Mouse (Mus musculus) kidney, postnatal 0 days (tissue): ENCODE results near the gene Mb. TPM values are rescaled to one million over a fixed set of nuclear protein-coding genes. Genes with fewer than 3 reads are reported as not detected.

Source experiments
- ATAC-seq: fragments of 200-750 bp; cut with Nextera tagmentation; replicated peaks from 2 replicates; pipeline ENCODE4 v1.8.0; 2017; ENCODE audit warnings: low read depth, moderate number of reproducible peaks, moderate TSS enrichment, moderate library complexity; ENCODE audit not compliant: low FRiP score
- DNase-seq: peaks from one replicate; pipeline ENCODE4 v3.0.0-alpha.2; 2016; ENCODE audit warnings: low spot score
- H3K27ac ChIP-seq: fragments of 300-500 bp; sonication (generic); 2 replicates; pipeline ENCODE4 v1.5.1; 2014; ENCODE audit warnings: mild to moderate bottlenecking
- H3K27me3 ChIP-seq: fragments of 300-500 bp; sonication (generic); 2 replicates; pipeline ENCODE4 v1.6.1; 2014; ENCODE audit warnings: low read length, mixed read lengths; ENCODE audit not compliant: insufficient read depth
- H3K36me3 ChIP-seq: fragments of 300-500 bp; sonication (generic); 2 replicates; pipeline ENCODE4 v1.6.1; 2014; ENCODE audit warnings: low read length, mixed read lengths; ENCODE audit not compliant: insufficient read depth
- H3K4me1 ChIP-seq: fragments of 300-500 bp; sonication (generic); replicated peaks from 2 replicates; pipeline ENCODE4 v1.6.1; 2014; ENCODE audit warnings: antibody characterized with exemption, low read length, mixed read lengths; ENCODE audit not compliant: insufficient read depth
- H3K4me2 ChIP-seq: fragments of 300-500 bp; sonication (generic); 2 replicates; pipeline ENCODE4 v1.6.1; 2014; ENCODE audit warnings: mild to moderate bottlenecking, low read length, moderate library complexity, mixed read lengths
- H3K4me3 ChIP-seq: fragments of 300-500 bp; sonication (generic); replicated peaks from 2 replicates; pipeline ENCODE4 v1.5.1; 2014; ENCODE audit warnings: low read depth, low read length
- H3K9ac ChIP-seq: fragments of 300-500 bp; sonication (generic); 2 replicates; pipeline ENCODE4 v1.6.1; 2014; ENCODE audit warnings: low read depth, low read length
- H3K9me3 ChIP-seq: fragments of 300-500 bp; sonication (generic); replicated peaks from 2 replicates; pipeline ENCODE4 v1.6.1; 2016; ENCODE audit warnings: low read length, inconsistent platforms, mixed read lengths
- CTCF ChIP-seq: IDR thresholded peaks from 2 replicates; pipeline ENCODE4 v1.5.1; 2016; ENCODE audit warnings: antibody characterized with exemption, low read depth, mild to moderate bottlenecking, moderate library complexity
- WGBS: fragments of 180-500 bp; shearing (Covaris S2); extraction: QIAGEN DNeasy Blood & Tissue Kit; methylation state at CpG from one replicate; pipeline ENCODE4 v1.1.7; 2014; 5-methylcytosine and 5-hydroxymethylcytosine counted together
- polyA plus RNA-seq: library from polyadenylated mRNA; unstranded; fragments of >200 nt; fragmentation: Nextera tagmentation; extraction: Ambion mirVana; gene quantifications from 2 replicates; pipeline ENCODE4 v1.2.1, GENCODE M21; 2015

Gene Mb
- polyA plus RNA-seq, 1 experiment from 2014 or later, result 0.76 TPM

DNA sequence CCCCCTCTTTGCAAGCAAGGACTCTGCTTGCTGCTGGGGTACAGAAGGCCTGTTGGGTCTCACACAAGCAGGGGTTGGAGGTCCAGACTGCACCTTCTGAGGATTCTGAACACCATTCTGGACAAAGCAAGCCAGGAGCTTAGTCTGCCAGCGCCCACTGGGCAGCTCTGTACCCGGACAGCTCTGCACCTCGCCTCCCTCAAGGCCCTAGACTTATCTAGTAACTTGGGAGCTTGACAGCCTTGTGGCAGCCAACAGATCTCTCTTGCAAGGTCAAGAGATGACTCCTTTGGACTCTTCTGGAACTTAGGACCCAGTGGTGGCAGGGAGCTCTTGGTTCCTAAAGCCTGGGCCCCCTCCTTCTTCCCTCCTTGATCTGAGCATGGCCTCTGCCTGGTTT lies 23.4 kb downstream of the Mb start:
- ATAC-seq, result no peak
- Histone ChIP-seq H3K9ac (no peak overlapping the region), H3K27ac (no peak overlapping the region), H3K4me1 (no peaks in the 10 kb centered on the region), H3K9me3 (no peaks in the 10 kb centered on the region), H3K27me3 (no peaks in the 10 kb centered on the region), H3K36me3 (no peaks in the 10 kb centered on the region), H3K4me3 (no peak overlapping the region), H3K4me2 (no peak overlapping the region)
- DNase-seq, result no peak
- WGBS, result 96% methylated on average over 3 of the region's 3 CpGs
- no peak for TF ChIP-seq CTCF

- no peak for ATAC-seq
- no peak for DNase-seq
- TF ChIP-seq CTCF, result no peak
- Histone ChIP-seq H3K27me3 (no peaks in the 10 kb centered on the region), H3K9me3 (no peaks in the 10 kb centered on the region), H3K4me3 (no peak overlapping the region), H3K9ac (no peak overlapping the region), H3K4me1 (no peaks in the 10 kb centered on the region), H3K4me2 (no peak overlapping the region), H3K36me3 (no peaks in the 10 kb centered on the region), H3K27ac (no peak overlapping the region)
- 80% methylated on average over 5 of the region's 5 CpGs for WGBS
Observed at GRCm38 (mm10) chr15:77025884-77026583, 24.4 kb downstream of the Mb start.

- H3K27me3 ChIP-seq, result no peaks in the 10 kb centered on the region
Observed at GRCm38 (mm10) chr15:77022401-77022957, 28.0 kb downstream of the Mb start.

DNA sequence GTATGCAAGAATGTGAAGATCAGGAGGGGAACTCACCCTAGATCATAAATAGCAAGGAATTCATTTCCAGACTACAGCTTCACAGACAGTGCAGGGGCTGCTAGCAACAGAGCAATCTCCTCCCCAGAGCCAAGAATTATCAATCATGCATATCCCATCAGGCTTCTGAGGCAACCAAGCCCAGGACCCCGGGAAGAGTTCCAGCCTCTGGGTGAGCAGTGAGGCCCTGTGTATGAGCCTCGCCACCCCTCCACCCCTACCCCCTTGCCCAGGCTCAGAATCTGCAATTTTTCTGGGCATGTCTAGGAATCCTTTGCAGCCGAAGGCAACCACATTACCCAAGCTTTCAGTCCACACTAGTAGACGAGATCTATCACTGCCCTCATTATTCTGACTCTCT lies 28.6 kb downstream of the Mb start:
- DNase-seq (no peak), ATAC-seq (no peak)
- 72% methylated on average over 4 of the region's 4 CpGs for WGBS
- TF ChIP-seq CTCF, result no peak
- Histone ChIP-seq H3K9me3 (no peaks in the 10 kb centered on the region), H3K27ac (no peak overlapping the region), H3K4me1 (no peaks in the 10 kb centered on the region), H3K4me2 (no peak overlapping the region), H3K4me3 (no peak overlapping the region), H3K27me3 (no peaks in the 10 kb centered on the region), H3K36me3 (no peaks in the 10 kb centered on the region), H3K9ac (no peak overlapping the region)

More at GRCm38 (mm10) chr15:77022401-77022957, 28.0 kb downstream of the Mb start:
- Histone ChIP-seq H3K27ac (no peak overlapping the region), H3K36me3 (no peaks in the 10 kb centered on the region), H3K4me2 (no peak overlapping the region), H3K4me1 (no peaks in the 10 kb centered on the region), H3K4me3 (no peak overlapping the region), H3K9me3 (no peaks in the 10 kb centered on the region), H3K9ac (no peak overlapping the region)
- TF ChIP-seq CTCF, result no peak
- 71% methylated on average over 5 of the region's 5 CpGs for WGBS
- DNase-seq (no peak), ATAC-seq (no peak)

DNA sequence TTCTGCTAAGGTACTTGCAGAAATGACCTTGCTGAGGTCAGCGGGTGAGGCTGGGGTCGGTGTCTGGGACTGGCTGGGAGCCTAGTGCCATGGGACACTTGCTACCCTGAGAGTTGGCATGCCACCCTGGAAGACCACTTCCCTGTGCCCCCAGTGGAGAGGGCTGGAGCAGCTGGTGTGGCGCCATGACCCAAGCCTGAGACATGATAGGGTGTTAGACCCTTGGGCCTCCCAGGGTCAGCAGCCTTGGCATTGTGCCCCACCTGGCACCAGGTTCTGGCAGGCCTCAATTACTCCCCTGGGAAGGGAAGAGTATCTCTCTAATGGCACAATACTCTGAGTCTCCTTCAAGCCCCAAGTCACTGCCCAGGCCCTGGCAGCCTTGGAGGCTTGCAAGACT lies 29.4 kb downstream of the Mb start:
- no peak for TF ChIP-seq CTCF
- Histone ChIP-seq H3K9me3 (no peaks in the 10 kb centered on the region), H3K36me3 (no peaks in the 10 kb centered on the region), H3K4me3 (no peak overlapping the region), H3K9ac (no peak overlapping the region), H3K27me3 (no peaks in the 10 kb centered on the region), H3K4me2 (no peak overlapping the region), H3K4me1 (no peaks in the 10 kb centered on the region), H3K27ac (no peak overlapping the region)
- DNase-seq (no peak), ATAC-seq (no peak)
- WGBS, result 93% methylated on average over 3 of the region's 3 CpGs

DNA sequence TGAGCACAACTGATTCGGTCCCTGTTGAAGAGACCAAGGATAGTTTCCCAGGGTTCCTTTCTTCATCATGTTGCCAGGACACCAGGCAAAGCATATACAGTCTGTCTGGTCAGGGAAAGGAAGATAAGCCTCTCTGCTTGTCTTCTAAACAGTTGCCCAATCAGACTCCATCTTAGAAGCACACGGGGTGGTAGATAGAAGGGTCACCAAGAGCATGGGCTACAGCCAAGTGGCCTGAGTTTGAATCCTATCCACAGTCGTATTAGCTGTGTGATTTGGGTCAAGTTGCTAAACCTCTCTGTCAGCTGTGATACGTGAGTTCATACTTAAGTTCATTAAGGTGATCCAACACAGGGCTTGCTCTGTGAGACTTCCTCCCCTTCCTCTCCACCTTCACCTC lies 30.3 kb downstream of the Mb start:
- H3K4me1 ChIP-seq, result no peaks in the 10 kb centered on the region
- H3K4me2 ChIP-seq, result no peak overlapping the region
- DNase-seq, result no peak
- no peak overlapping the region for H3K4me3 ChIP-seq
- no peaks in the 10 kb centered on the region for H3K36me3 ChIP-seq
- no peaks in the 10 kb centered on the region for H3K9me3 ChIP-seq
- no peaks in the 10 kb centered on the region for H3K27me3 ChIP-seq
- no peak overlapping the region for H3K9ac ChIP-seq
- WGBS, result 90% methylated on average over 4 of the region's 4 CpGs
- no peak overlapping the region for H3K27ac ChIP-seq
- ATAC-seq, result no peak
- no peak for TF ChIP-seq CTCF
